14 mouse cellular contexts compared by ENCODE assay signal in the genomic region with DNA sequence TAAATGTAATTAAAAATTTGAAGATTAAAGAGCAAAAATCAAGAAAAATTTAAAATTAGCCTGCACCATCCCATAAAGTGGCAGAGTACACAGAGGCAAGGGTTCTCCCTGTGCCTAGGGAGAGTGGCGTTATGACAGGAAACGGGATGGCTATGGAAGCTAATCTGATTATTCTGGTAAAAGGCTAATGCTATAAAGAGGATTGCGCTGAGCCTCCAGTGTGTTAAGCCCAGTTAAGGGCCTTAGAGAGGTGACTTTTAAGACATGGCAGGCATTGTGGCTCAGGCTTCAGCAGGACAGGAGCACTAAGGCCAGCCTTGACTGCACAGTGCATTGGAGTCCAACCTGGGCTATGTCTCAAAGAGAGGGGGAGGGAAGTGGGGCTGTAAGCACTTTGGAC. TPM values are rescaled to one million over a fixed set of nuclear protein-coding genes. Genes with fewer than 3 reads are reported as not detected.
"Had no signal": no experiment of that assay in that cellular context is flagged by ENCODE, and none has a peak within 500 bp of the region (broad histone marks: within the 10 kb centered on the region; RNA-seq: fewer than 3 reads in every experiment).

No protein-coding gene starts in this region.

- DNase-seq: left cerebral cortex, postnatal 4 days; liver; liver, embryonic 13.5 days; liver, postnatal 0 days; lung, adult 18-20 months; lung, adult 2 months; lung, embryonic 14.5 days; lung, postnatal 10 days; lung, postnatal 14 days; lung, postnatal 36 days; lung, postnatal 4 days; midbrain, embryonic 14.5 days had no signal

RNA-seq across cellular contexts. Expression of a gene that starts 34.7 kb away (rescaled TPM):
- total RNA-seq: megakaryocyte progenitor cell, adult 5-6 weeks; megakaryocyte-erythroid progenitor cell, adult 5-6 weeks had no signal
